Mouse (Mus musculus): Measurements from ENCODE around the gene Il1rl2. TPM values are rescaled to one million over a fixed set of nuclear protein-coding genes. Genes with fewer than 3 reads are reported as not detected.
A peak's percentile ranks its signal among the peaks of the same experiment; 100 is the strongest.
"Not testable (repeated sequence)": the region's sequence is repeated elsewhere in the genome, so short reads cannot be mapped to it uniquely, and the experiment has no call there.

The Il1rl2 gene
- polyA plus RNA-seq, 1 experiment from 2014 or later: 1.5 TPM

GRCm38 (mm10) chr1:40303179-40303866 is 21.1 kb upstream of the Il1rl2 start:
- Histone ChIP-seq H3K36me3 (no peaks in the 10 kb centered on the region), H3K27me3 (ENCODE audit: low read depth, poor library complexity, severe bottlenecking) (no peaks in the 10 kb centered on the region), H3K4me1 (no peaks in the 10 kb centered on the region), H3K4me3 (no peak overlapping the region), H3K27ac (no peak overlapping the region), H3K9me3 (replicated peaks) (no peaks in the 10 kb centered on the region)
- DNase-seq (ENCODE audit: low spot score): no peak
- WGBS: 69% methylated on average over 7 of the region's 7 CpGs

DNA sequence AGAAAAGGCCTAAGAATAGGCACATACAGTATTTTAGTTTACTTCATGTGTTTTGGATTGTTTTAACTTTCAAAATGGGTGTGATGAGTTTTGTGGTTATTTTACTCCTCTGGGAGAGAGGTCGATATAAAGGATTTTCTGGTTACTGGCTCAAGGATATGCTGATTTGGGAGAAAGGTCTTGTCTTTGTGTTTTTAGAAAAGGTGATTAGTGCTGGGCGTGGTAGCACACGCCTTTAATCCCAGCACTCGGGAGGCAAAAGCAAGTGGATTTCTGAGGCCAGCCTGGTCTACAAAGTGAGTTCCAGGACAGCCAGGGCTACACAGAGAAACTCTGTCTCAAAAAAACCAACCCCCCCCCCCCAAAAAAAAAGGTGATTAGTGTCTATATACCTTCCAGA is 20.1 kb upstream of the Il1rl2 start:
- H3K27me3 ChIP-seq (ENCODE audit: low read depth, poor library complexity, severe bottlenecking); DNase-seq (ENCODE audit: low spot score); H3K4me3 ChIP-seq; H3K9me3 ChIP-seq (replicated peaks); H3K27ac ChIP-seq; H3K36me3 ChIP-seq; H3K4me1 ChIP-seq: not testable (repeated sequence)
- WGBS: 79% methylated on average over 4 of the region's 4 CpGs

- Histone ChIP-seq H3K4me3 (no peak overlapping the region), H3K9me3 (replicated peaks) (no peaks in the 10 kb centered on the region), H3K27me3 (ENCODE audit: low read depth, poor library complexity, severe bottlenecking) (no peaks in the 10 kb centered on the region), H3K4me1 (no peaks in the 10 kb centered on the region), H3K27ac (no peak overlapping the region), H3K36me3 (no peaks in the 10 kb centered on the region)
- 83% methylated on average over 2 of the region's 2 CpGs for WGBS
- no peak for DNase-seq (ENCODE audit: low spot score)
These were observed 18.3 kb upstream of the Il1rl2 start for GRCm38 (mm10) chr1:40306111-40306510.

GRCm38 (mm10) chr1:40311123-40311522 is 13.3 kb upstream of the Il1rl2 start:
- no peak for DNase-seq (ENCODE audit: low spot score)
- Histone ChIP-seq H3K4me3 (no peak overlapping the region), H3K27me3 (ENCODE audit: low read depth, poor library complexity, severe bottlenecking) (no peaks in the 10 kb centered on the region), H3K4me1 (no peaks in the 10 kb centered on the region), H3K9me3 (replicated peaks) (no peaks in the 10 kb centered on the region), H3K27ac (no peak overlapping the region), H3K36me3 (no peaks in the 10 kb centered on the region)
- WGBS: 94% methylated on average over 3 of the region's 3 CpGs

- H3K9me3 ChIP-seq (replicated peaks): no peaks in the 10 kb centered on the region
- no peak overlapping the region for H3K27ac ChIP-seq
- H3K36me3 ChIP-seq: no peaks in the 10 kb centered on the region
- H3K27me3 ChIP-seq (ENCODE audit: low read depth, poor library complexity, severe bottlenecking): no peaks in the 10 kb centered on the region
- no peak for DNase-seq (ENCODE audit: low spot score)
- H3K4me1 ChIP-seq: no peaks in the 10 kb centered on the region
- 89% methylated on average over 2 of the region's 2 CpGs for WGBS
- no peak overlapping the region for H3K4me3 ChIP-seq
These were observed 12.8 kb upstream of the Il1rl2 start for GRCm38 (mm10) chr1:40311625-40312024.

DNA sequence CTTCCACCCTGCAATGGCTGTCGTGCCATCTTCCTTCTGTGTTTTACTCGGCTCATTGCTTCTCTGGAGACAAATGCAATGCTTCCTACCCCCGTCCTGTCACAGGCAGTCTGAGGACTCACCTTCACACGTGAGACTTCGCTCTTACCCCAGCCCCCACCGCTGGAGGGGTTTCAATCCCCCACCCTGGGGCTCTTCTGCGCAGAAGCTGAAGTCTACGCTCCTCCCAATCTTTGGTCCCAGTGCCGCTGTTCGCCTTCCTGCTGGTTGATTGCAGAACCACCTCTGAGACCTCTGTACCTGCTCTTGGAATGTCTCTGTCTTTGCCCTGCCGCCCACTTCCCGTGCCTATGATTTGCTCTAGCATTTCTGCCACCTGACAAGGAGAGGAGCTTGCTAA is 10.4 kb upstream of the Il1rl2 start:
- Histone ChIP-seq H3K27me3 (ENCODE audit: low read depth, poor library complexity, severe bottlenecking) (no peaks in the 10 kb centered on the region), H3K27ac (no peak overlapping the region), H3K4me1 (no peaks in the 10 kb centered on the region), H3K36me3 (no peaks in the 10 kb centered on the region), H3K9me3 (replicated peaks) (no peaks in the 10 kb centered on the region), H3K4me3 (no peak overlapping the region)
- 84% methylated on average over 12 of the region's 12 CpGs for WGBS
- no peak for DNase-seq (ENCODE audit: low spot score)

DNA sequence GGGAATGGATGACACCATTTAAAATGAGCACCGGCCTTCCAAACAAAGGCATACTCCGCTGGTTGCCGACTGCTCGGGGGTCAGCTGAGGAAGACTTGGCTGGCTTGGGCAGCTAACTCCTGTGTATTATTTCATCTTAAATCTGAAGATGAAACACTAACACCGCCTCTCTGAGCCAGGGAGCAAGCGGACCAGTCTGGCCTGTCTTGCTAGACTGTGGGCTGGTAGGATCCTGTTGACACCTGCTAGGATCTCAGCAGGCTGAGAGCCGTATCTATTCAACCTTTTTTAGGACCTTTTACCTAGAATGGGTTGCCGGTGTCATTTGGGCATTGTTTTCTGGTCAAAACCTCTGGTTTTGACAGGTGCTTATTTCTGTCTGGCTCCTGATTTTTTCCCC is 6.8 kb upstream of the Il1rl2 start:
- no peaks in the 10 kb centered on the region for H3K36me3 ChIP-seq
- H3K27ac ChIP-seq: no peak overlapping the region
- H3K4me1 ChIP-seq: no peaks in the 10 kb centered on the region
- no peak for DNase-seq (ENCODE audit: low spot score)
- no peak overlapping the region for H3K4me3 ChIP-seq
- 90% methylated on average over 8 of the region's 8 CpGs for WGBS
- H3K27me3 ChIP-seq (ENCODE audit: low read depth, poor library complexity, severe bottlenecking): no peaks in the 10 kb centered on the region
- no peaks in the 10 kb centered on the region for H3K9me3 ChIP-seq (replicated peaks)

DNA sequence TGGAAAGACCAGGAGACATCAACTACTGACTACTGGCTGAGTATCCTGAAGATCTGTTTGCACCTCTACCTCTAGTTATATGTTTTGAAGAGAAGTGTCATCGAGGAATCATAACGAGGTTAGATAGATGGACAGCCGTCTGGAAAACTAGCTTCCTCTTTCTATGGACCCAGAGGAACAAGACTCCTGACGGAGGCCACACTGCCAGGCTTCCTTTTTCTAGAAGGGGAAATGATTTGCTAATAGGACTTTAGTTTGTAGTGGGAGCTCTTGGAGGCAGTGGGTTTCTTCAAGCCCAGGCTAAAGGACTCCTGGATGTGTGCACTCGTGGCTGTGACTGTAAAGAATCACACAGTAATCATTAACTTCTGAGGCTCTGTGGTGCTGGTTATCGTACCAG is 2.6 kb upstream of the Il1rl2 start:
- no peaks in the 10 kb centered on the region for H3K36me3 ChIP-seq
- no peaks in the 10 kb centered on the region for H3K9me3 ChIP-seq (replicated peaks)
- no peak for DNase-seq (ENCODE audit: low spot score)
- no peak overlapping the region for H3K27ac ChIP-seq
- peaks cover 21% of the 10 kb centered on the region for H3K4me1 ChIP-seq
- 88% methylated on average over 6 of the region's 6 CpGs for WGBS
- peaks cover 34% of the 10 kb centered on the region for H3K27me3 ChIP-seq (ENCODE audit: low read depth, poor library complexity, severe bottlenecking)
- no peak overlapping the region for H3K4me3 ChIP-seq

DNA sequence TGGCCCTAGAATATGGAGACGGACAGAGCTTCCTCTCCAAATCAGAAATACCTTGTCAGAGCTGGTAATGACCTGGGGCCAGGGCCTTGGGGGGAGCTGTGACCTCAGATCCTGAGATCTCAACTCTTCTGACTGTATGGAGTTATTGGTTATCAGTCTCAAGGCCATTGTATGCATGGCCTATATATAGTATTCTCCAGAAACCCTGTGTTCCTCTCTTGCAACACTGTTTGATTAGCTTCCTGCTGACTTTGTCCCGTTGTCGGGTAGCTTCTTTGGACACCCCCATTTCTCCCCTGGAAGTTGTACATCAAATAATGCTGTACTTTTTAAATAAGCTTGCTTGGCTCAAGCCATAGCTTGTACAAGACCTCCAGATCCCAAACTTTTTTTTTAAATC is 1.9 kb upstream of the Il1rl2 start:
- Histone ChIP-seq H3K4me1 (peaks cover 21% of the 10 kb centered on the region), H3K4me3 (no peak overlapping the region), H3K36me3 (no peaks in the 10 kb centered on the region), H3K27ac (no peak overlapping the region), H3K9me3 (replicated peaks) (no peaks in the 10 kb centered on the region), H3K27me3 (ENCODE audit: low read depth, poor library complexity, severe bottlenecking) (peaks cover 42% of the 10 kb centered on the region)
- no peak for DNase-seq (ENCODE audit: low spot score)
- 88% methylated on average over 3 of the region's 3 CpGs for WGBS

DNA sequence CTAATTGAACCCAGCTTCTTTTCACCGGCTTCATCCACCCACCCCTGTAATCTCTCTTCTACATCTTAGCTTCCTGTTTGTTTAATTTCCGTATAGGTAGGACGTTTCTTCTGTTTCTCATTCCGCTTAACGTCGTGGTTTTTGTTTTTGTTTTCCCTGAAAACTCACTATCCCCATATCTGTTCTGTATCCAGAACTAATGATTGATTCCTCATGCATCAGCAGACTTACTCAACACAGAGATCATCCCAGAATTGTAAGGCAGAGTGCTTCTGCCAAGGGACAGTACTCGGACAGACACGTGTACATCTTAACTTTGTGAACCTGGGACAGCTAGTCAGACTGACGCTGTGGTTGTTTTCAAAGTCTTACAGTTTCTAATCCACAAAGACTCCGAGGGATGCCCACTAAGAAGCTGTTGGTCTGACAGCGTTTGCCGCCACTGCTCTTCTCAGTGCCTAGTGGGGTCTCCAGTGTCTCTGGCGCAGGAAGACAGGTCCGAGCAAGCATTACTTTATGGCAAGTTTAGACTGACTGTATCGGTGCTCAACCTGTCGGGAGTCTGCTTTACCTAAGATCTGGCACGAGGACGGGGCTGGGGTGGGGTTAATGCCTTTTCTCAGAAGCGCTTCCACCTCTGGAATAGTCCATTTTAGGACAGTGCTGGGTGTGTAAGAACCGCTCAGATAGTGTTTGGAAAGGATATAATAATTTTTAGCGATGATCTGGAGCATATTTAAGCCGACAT is 719 bp downstream of the Il1rl2 start:
- H3K27me3 ChIP-seq (ENCODE audit: low read depth, poor library complexity, severe bottlenecking): peaks cover 53% of the 10 kb centered on the region
- H3K4me1 ChIP-seq: peaks cover 21% of the 10 kb centered on the region
- H3K36me3 ChIP-seq: no peaks in the 10 kb centered on the region
- 9% methylated on average over 22 of the region's 22 CpGs for WGBS
- H3K9me3 ChIP-seq (replicated peaks): no peaks in the 10 kb centered on the region
- DNase-seq (ENCODE audit: low spot score): peak; percentile 47
- peak overlapping the region; percentile 48 for H3K4me3 ChIP-seq
- H3K27ac ChIP-seq: no peak overlapping the region

GRCm38 (mm10) chr1:40325711-40326327 is 1.4 kb downstream of the Il1rl2 start:
- H3K36me3 ChIP-seq: no peaks in the 10 kb centered on the region
- DNase-seq (ENCODE audit: low spot score): peak; percentile 57
- no peaks in the 10 kb centered on the region for H3K9me3 ChIP-seq (replicated peaks)
- peak overlapping the region; percentile 48 for H3K4me3 ChIP-seq
- 4% methylated on average over 29 of the region's 29 CpGs for WGBS
- H3K27ac ChIP-seq: peak overlapping the region; percentile 14; the same call in 1 of the 2 replicates
- peaks cover 53% of the 10 kb centered on the region for H3K27me3 ChIP-seq (ENCODE audit: low read depth, poor library complexity, severe bottlenecking)
- H3K4me1 ChIP-seq: peaks cover 21% of the 10 kb centered on the region

DNA sequence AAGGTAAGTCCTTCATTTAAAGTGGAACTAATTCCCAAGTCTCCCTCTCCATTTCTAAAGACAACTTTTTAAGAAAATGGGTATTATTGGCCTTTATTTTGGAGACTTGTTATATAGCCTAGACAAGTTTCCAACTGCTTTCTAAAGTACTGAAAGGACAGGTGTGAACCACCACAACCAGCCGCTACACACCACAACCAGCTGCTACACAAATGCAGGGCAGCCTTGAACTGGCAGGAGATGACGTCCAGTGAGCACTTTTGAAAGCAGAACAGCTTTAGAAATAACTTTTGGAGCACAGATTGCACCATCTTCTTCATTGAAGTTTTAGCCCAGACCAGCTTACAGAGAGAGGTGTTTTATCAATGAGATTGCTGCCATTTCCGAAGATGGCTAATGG is 3.2 kb downstream of the Il1rl2 start:
- Histone ChIP-seq H3K36me3 (no peaks in the 10 kb centered on the region), H3K4me1 (peaks cover 21% of the 10 kb centered on the region), H3K27me3 (ENCODE audit: low read depth, poor library complexity, severe bottlenecking) (peaks cover 53% of the 10 kb centered on the region), H3K4me3 (no peak overlapping the region), H3K9me3 (replicated peaks) (no peaks in the 10 kb centered on the region), H3K27ac (no peak overlapping the region)
- WGBS: 89% methylated on average over 3 of the region's 3 CpGs
- no peak for DNase-seq (ENCODE audit: low spot score)

DNA sequence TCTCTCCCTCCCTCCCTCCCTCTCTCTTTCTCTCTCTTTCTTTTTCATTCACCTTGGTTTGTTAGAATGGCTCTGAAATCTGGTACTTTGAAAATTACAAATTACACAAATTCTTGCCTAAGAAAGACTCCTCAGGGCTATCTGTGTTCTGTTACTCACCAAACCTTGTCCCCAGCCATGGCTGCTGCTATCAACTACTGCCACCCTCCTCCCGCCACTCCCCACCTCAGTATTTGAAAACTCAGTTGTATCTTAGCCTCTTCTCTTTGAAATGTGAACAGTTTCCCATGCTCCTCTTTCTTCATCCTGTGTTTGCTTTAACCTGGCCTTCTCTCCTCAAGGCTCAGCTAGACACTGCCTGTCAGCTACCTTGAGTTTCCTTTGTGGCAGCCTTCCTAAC is 5.1 kb downstream of the Il1rl2 start:
- Histone ChIP-seq H3K9me3 (replicated peaks) (no peaks in the 10 kb centered on the region), H3K27ac (no peak overlapping the region), H3K36me3 (no peaks in the 10 kb centered on the region), H3K4me3 (no peak overlapping the region), H3K27me3 (ENCODE audit: low read depth, poor library complexity, severe bottlenecking) (peaks cover 41% of the 10 kb centered on the region), H3K4me1 (peaks cover 18% of the 10 kb centered on the region)
- 68% methylated on average over 1 of the region's 1 CpGs for WGBS
- no peak for DNase-seq (ENCODE audit: low spot score)
